Mouse (Mus musculus) left cerebral cortex, postnatal 4 days (tissue): Measurements from ENCODE around the gene Irx1. TPM values are rescaled to one million over a fixed set of nuclear protein-coding genes. Genes with fewer than 3 reads are reported as not detected.

ENCODE experiments used
- DNase-seq: peaks from one replicate; pipeline ENCODE4 v3.0.0-alpha.2; 2022
- intact Hi-C: fragments of 180-260 bp; cut with DNase I; formaldehyde crosslinking; loops from one replicate; pipeline ENCODE4 v1.15.1; 2025
- total RNA-seq, 2 experiments: library from RNA; stranded (reverse); gene quantifications; 2 replicates each; pipeline ENCODE4 v1.2.3; 2021

The Irx1 gene
- total RNA-seq, 2 experiments from 2014 or later = 0.34 to 1.2 TPM

DNA sequence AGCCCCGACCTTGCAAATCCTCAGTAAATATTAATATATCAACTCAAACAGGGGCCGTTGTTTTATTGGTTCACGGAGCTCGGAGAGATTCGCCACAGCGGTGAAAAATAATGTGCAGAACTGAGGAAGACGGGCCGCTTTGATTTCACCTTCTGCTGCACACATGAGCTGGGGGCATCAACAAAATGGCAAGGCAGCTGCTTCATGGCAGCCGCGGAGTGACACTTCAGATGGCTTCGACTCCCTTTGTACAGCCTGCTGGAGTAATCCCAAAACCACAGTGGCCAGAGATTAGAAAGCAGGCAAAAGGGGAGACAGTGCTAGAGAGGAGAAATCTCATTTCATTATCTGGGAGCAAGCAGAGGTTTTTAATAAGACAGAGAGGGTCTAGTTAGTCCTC is 11.6 kb downstream of the Irx1 start:
- peak; percentile 60 for DNase-seq
- intact Hi-C loops = loop anchor here (10.0 kb wide), 1 partner anchor 847 kb away; no protein-coding TSS in a partner anchor

GRCm38 (mm10) chr13:71949859-71950258 is 13.7 kb downstream of the Irx1 start:
- intact Hi-C loops = loop anchor here (10.0 kb wide), 1 partner anchor 845 kb away; no protein-coding TSS in a partner anchor
- no peak for DNase-seq

- intact Hi-C loops = no loop called here
These were observed 53.2 kb downstream of the Irx1 start for GRCm38 (mm10) chr13:71910361-71910760.

More at GRCm38 (mm10) chr13:71910361-71910760, 53.2 kb downstream of the Irx1 start:
- no peak for DNase-seq
